Mouse (Mus musculus): ENCODE data around the gene Rab31.

Gene Rab31

GRCm38 (mm10) chr17:65771951-65772934 is at the start of gene Rab31:
Gene Rab31, minus strand, starts transcription at chr17:65772752.
- DNase-seq (ENCODE audit: low spot score in 2 of 2) = peak; percentile 89

- no peak for DNase-seq (ENCODE audit: low spot score in 2 of 2)
Observed at GRCm38 (mm10) chr17:65820197-65820596, 47.6 kb upstream of the Rab31 start.

GRCm38 (mm10) chr17:65813763-65814162 is 41.2 kb upstream of the Rab31 start:
- DNase-seq (ENCODE audit: low spot score in 2 of 2) = no peak

- DNase-seq (ENCODE audit: low spot score in 2 of 2) = no peak
Observed at GRCm38 (mm10) chr17:65811032-65811431, 38.5 kb upstream of the Rab31 start.

GRCm38 (mm10) chr17:65806416-65806815 is 33.9 kb upstream of the Rab31 start:
- DNase-seq (ENCODE audit: low spot score in 2 of 2) = no peak

GRCm38 (mm10) chr17:65805966-65806365 is 33.4 kb upstream of the Rab31 start:
- DNase-seq (ENCODE audit: low spot score in 2 of 2) = no peak

- DNase-seq (ENCODE audit: low spot score in 2 of 2) = no peak
Observed at GRCm38 (mm10) chr17:65802026-65802425, 29.5 kb upstream of the Rab31 start.

- DNase-seq (ENCODE audit: low spot score in 2 of 2) = no peak
Observed at GRCm38 (mm10) chr17:65800451-65800850, 27.9 kb upstream of the Rab31 start.

- DNase-seq (ENCODE audit: low spot score in 2 of 2) = no peak
Observed at GRCm38 (mm10) chr17:65799353-65799752, 26.8 kb upstream of the Rab31 start.

GRCm38 (mm10) chr17:65798446-65798845 is 25.9 kb upstream of the Rab31 start:
- no peak for DNase-seq (ENCODE audit: low spot score in 2 of 2)

GRCm38 (mm10) chr17:65796056-65796455 is 23.5 kb upstream of the Rab31 start:
- no peak for DNase-seq (ENCODE audit: low spot score in 2 of 2)

GRCm38 (mm10) chr17:65794096-65794850 is 21.7 kb upstream of the Rab31 start:
- DNase-seq (ENCODE audit: low spot score in 2 of 2) = no peak

- DNase-seq (ENCODE audit: low spot score in 2 of 2) = no peak
Observed at GRCm38 (mm10) chr17:65793307-65793930, 20.9 kb upstream of the Rab31 start.

- DNase-seq (ENCODE audit: low spot score in 2 of 2) = no peak
Observed at GRCm38 (mm10) chr17:65791161-65791560, 18.6 kb upstream of the Rab31 start.

- DNase-seq (ENCODE audit: low spot score in 2 of 2) = no peak
Observed at GRCm38 (mm10) chr17:65789576-65789975, 17.0 kb upstream of the Rab31 start.

GRCm38 (mm10) chr17:65788542-65789291 is 16.2 kb upstream of the Rab31 start:
- DNase-seq (ENCODE audit: low spot score in 2 of 2) = no peak

- DNase-seq (ENCODE audit: low spot score in 2 of 2) = no peak
Observed at GRCm38 (mm10) chr17:65787261-65787660, 14.7 kb upstream of the Rab31 start.

- DNase-seq (ENCODE audit: low spot score in 2 of 2) = no peak
Observed at GRCm38 (mm10) chr17:65786225-65786624, 13.7 kb upstream of the Rab31 start.

GRCm38 (mm10) chr17:65785707-65786106 is 13.2 kb upstream of the Rab31 start:
- DNase-seq (ENCODE audit: low spot score in 2 of 2) = no peak

GRCm38 (mm10) chr17:65784610-65785140 is 12.1 kb upstream of the Rab31 start:
- DNase-seq (ENCODE audit: low spot score in 2 of 2) = no peak

Data from right cerebral cortex, postnatal 10 days (tissue).